Mouse (Mus musculus) midbrain, embryonic 15.5 days (tissue): ENCODE results near the gene Ppp1ca. TPM values are rescaled to one million over a fixed set of nuclear protein-coding genes. Genes with fewer than 3 reads are reported as not detected.

Source experiments
- ATAC-seq: fragments of 200-750 bp; cut with Nextera tagmentation; replicated peaks from 2 replicates; pipeline ENCODE4 v1.8.0; 2017; ENCODE audit warnings: moderate TSS enrichment
- H3K27ac ChIP-seq: fragments of 300-500 bp; sonication (generic); 2 replicates; pipeline ENCODE4 v1.5.1; 2015; ENCODE audit warnings: mild to moderate bottlenecking, inconsistent platforms
- H3K27me3 ChIP-seq: fragments of 300-500 bp; sonication (generic); replicated peaks from 2 replicates; pipeline ENCODE4 v1.6.1; 2015; ENCODE audit warnings: inconsistent platforms
- H3K36me3 ChIP-seq: fragments of 300-500 bp; sonication (generic); replicated peaks from 2 replicates; pipeline ENCODE4 v1.6.1; 2015; ENCODE audit warnings: inconsistent platforms
- H3K4me1 ChIP-seq: fragments of 300-500 bp; sonication (generic); 2 replicates; pipeline ENCODE4 v1.6.1; 2015; ENCODE audit warnings: inconsistent platforms
- H3K4me2 ChIP-seq: fragments of 300-500 bp; sonication (generic); 2 replicates; pipeline ENCODE4 v1.6.1; 2015; ENCODE audit warnings: inconsistent platforms, mild to moderate bottlenecking, moderate library complexity
- H3K4me3 ChIP-seq: fragments of 300-500 bp; sonication (generic); 2 replicates; pipeline ENCODE4 v1.5.1; 2015; ENCODE audit warnings: mild to moderate bottlenecking, inconsistent platforms
- H3K9ac ChIP-seq: fragments of 300-500 bp; sonication (generic); 2 replicates; pipeline ENCODE4 v1.6.1; 2015; ENCODE audit warnings: mild to moderate bottlenecking, inconsistent platforms
- H3K9me3 ChIP-seq: fragments of 300-500 bp; sonication (generic); 2 replicates; pipeline ENCODE4 v1.6.1; 2016; ENCODE audit warnings: inconsistent platforms
- WGBS: fragments of 180-500 bp; shearing (Covaris S2); methylation state at CpG from one replicate; pipeline ENCODE4 v1.1.7; 2015; ENCODE audit warnings: mixed read lengths; 5-methylcytosine and 5-hydroxymethylcytosine counted together
- microRNA-seq: library from miRNA; unstranded; fragments of <30 nt; microRNA quantifications from one replicate; pipeline ENCODE4, GENCODE M21; 2016
- polyA plus RNA-seq: library from polyadenylated mRNA; unstranded; fragments of >200 nt; fragmentation: Nextera tagmentation; extraction: Ambion mirVana; gene quantifications from 2 replicates; pipeline ENCODE4 v1.2.1, GENCODE M21; 2015

The Ppp1ca gene
- polyA plus RNA-seq, 1 experiment from 2014 or later: 537 TPM

DNA sequence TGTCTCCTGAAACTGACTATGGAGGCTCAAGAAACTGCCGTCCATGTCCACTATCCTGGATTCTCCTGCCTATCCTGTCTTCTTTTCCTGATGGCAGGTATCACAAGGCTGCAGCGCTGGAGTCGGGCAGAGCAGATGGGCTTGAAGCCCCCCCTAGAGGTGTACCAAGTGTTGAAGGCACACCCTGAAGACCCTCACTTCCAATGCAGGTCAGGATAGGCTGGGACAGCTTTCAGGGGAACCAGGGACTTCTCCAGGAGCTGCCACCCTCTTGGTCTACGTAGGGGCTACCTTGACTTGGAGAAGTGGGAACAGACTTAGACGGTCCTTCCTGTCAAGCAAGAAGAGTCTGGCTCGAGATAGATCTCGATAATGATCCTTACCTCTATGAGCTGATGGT is 40.8 kb downstream of the Ppp1ca start:
- 83% methylated on average over 7 of the region's 7 CpGs for WGBS

DNA sequence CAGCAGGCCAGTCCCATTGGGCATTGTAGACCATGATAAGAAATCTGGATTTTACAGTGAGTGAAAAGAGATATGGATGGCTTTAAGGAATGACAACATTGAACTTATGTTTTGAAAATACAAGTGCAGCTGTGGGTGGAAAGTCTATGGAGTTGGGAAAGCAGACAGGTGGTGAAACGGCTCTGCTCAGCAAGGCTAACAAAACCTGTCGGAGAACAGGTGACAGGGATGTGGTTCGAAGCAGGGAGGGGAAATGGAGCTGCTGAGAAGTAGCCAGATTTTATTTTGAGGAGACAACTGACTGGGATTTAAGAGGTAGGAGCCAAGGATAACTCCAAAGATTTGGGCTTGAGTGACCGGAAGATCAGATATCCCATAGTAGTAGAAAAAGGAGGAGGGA is 42.7 kb downstream of the Ppp1ca start:
- no peak overlapping the region for H3K4me2 ChIP-seq
- 78% methylated on average over 4 of the region's 4 CpGs for WGBS
- no peaks in the 10 kb centered on the region for H3K36me3 ChIP-seq
- no peak overlapping the region for H3K27ac ChIP-seq
- H3K9ac ChIP-seq: no peak overlapping the region
- ATAC-seq: no peak
- H3K4me3 ChIP-seq: no peak overlapping the region
- H3K27me3 ChIP-seq: peaks cover 3% of the 10 kb centered on the region; the same call in 1 of the 2 replicates
- no peaks in the 10 kb centered on the region for H3K9me3 ChIP-seq
- H3K4me1 ChIP-seq: peaks cover 11% of the 10 kb centered on the region

More for the DNA sequence above, 40.8 kb downstream of the Ppp1ca start:
- ATAC-seq: no peak
- H3K4me1 ChIP-seq: peaks cover 11% of the 10 kb centered on the region
- peak overlapping the region; percentile 79; the same call in 1 of the 2 replicates for H3K27ac ChIP-seq
- no peaks in the 10 kb centered on the region for H3K9me3 ChIP-seq
- peak overlapping the region; percentile 63 for H3K4me3 ChIP-seq
- H3K4me2 ChIP-seq: peak overlapping the region; percentile 84
- peak overlapping the region; percentile 77; the same call in 1 of the 2 replicates for H3K9ac ChIP-seq
- H3K36me3 ChIP-seq: no peaks in the 10 kb centered on the region
- H3K27me3 ChIP-seq: peaks cover 12% of the 10 kb centered on the region; the same call in 1 of the 2 replicates

DNA sequence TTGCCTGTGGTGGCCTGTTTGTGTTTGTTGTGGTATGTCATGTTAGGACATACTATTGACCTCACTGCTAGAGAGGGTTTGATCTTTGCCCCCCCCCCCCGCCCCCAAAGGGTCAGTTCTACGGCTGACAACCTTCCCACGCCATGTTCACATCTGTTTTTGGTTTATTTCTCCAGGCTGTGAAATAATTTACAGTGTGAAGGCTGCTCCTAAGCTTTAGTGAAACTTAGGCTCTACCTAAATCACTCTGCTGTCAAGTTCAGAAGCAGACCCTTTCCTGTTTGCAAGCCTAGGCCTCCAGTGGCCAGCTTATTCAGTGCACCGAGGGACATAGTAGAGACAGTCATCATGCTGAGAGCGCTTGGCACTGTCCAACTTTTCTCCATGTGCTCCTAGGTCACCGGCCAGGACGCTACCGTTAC is 48.4 kb downstream of the Ppp1ca start:
- no peak overlapping the region for H3K9ac ChIP-seq
- 88% methylated on average over 8 of the region's 8 CpGs for WGBS
- no peaks in the 10 kb centered on the region for H3K9me3 ChIP-seq
- H3K27me3 ChIP-seq: no peaks in the 10 kb centered on the region
- H3K36me3 ChIP-seq: no peaks in the 10 kb centered on the region
- H3K27ac ChIP-seq: no peak overlapping the region
- no peak overlapping the region for H3K4me3 ChIP-seq
- H3K4me2 ChIP-seq: no peak overlapping the region
- ATAC-seq: no peak
- no peaks in the 10 kb centered on the region for H3K4me1 ChIP-seq

DNA sequence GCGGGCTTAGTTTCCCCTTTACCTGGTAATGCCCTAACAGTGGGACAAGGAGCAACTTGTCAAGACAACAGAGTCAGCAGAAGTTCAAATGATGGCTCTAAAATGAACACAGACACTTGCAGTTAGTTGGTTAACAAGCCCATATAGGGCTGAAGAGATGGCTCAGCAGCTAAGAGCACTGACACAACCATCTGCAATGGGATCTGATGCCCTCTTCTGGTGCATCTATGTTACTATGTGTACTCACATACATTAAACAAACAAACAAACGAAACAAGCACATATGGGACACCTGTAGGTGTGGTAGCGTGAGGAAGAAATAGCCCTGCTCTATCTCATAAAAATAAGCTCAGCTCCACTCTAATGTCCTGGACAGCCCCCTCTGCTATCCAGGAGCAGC is 50.6 kb downstream of the Ppp1ca start:
- no peak overlapping the region for H3K27ac ChIP-seq
- ATAC-seq: no peak
- H3K9ac ChIP-seq: no peak overlapping the region
- WGBS: 68% methylated on average over 3 of the region's 3 CpGs
- H3K27me3 ChIP-seq: no peaks in the 10 kb centered on the region
- no peaks in the 10 kb centered on the region for H3K36me3 ChIP-seq
- no peaks in the 10 kb centered on the region for H3K4me1 ChIP-seq
- no peak overlapping the region for H3K4me2 ChIP-seq
- H3K9me3 ChIP-seq: no peaks in the 10 kb centered on the region
- H3K4me3 ChIP-seq: no peak overlapping the region

DNA sequence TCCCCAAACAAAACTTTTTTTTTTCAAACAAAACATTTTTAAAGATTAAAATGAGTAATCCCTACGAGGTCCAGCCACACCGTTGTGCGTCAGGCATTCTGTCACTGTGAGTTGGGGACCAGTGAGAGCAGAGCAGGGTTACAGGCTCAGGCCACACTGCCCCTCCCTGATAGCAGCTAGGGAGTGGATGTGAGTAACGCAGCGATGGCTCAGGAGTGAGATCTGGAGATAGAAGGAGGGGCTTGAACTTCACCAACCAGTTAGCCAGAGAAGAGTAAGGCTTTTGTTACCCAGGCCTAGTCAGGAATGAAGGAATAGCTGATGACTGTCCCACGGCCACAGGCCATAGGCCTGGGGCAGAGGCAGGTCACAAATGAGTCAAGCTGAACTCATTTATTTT is 52.9 kb downstream of the Ppp1ca start:
- Histone ChIP-seq H3K9me3 (no peaks in the 10 kb centered on the region), H3K4me2 (no peak overlapping the region), H3K27ac (no peak overlapping the region), H3K27me3 (no peaks in the 10 kb centered on the region; the same call in 1 of the 2 replicates), H3K36me3 (no peaks in the 10 kb centered on the region), H3K4me3 (no peak overlapping the region), H3K9ac (no peak overlapping the region), H3K4me1 (no peaks in the 10 kb centered on the region)
- no peak for ATAC-seq
- 83% methylated on average over 6 of the region's 6 CpGs for WGBS

Small RNA genes within 50 kb of the gene (microRNA-seq; reads per million reads assigned to microRNA genes)
- not detected for gene Gm26115

Other genes starting within 250 kb of the Ppp1ca start
- gene Aldh3b3, start 233.4 kb upstream of the Ppp1ca start, polyA plus RNA-seq: not detected in 2 replicates
- 0.43 and 0.67 TPM in 2 replicates for gene Aldh3b2, start 219.7 kb upstream of the Ppp1ca start, polyA plus RNA-seq
- 1.7 and 2.2 TPM in 2 replicates for gene Acy3, start 205.5 kb upstream of the Ppp1ca start, polyA plus RNA-seq
- gene Tbx10, start 199.3 kb upstream of the Ppp1ca start, polyA plus RNA-seq: not detected in 2 replicates
- gene Nudt8, start 191.5 kb upstream of the Ppp1ca start, polyA plus RNA-seq: 30.6 and 33.4 TPM in 2 replicates
- 6.5 and 8.3 TPM in 2 replicates for gene Gm49405, start 191.4 kb upstream of the Ppp1ca start, polyA plus RNA-seq
- 8.4 and 12.1 TPM in 2 replicates for gene Doc2g, start 188.8 kb upstream of the Ppp1ca start, polyA plus RNA-seq
- 229 and 239 TPM in 2 replicates for gene Ndufv1, start 179.3 kb upstream of the Ppp1ca start, polyA plus RNA-seq
- 513 and 520 TPM in 2 replicates for gene Gstp1, start 154.1 kb upstream of the Ppp1ca start, polyA plus RNA-seq
- 2.7 and 5.6 TPM in 2 replicates for gene Gstp2, start 146.0 kb upstream of the Ppp1ca start, polyA plus RNA-seq
- gene Gstp3, start 132.5 kb upstream of the Ppp1ca start, polyA plus RNA-seq: not detected in 2 replicates
- gene Cabp2, start 110.5 kb upstream of the Ppp1ca start, polyA plus RNA-seq: 0.22 TPM in 1 of 2 replicates, not detected in the other
- gene Cdk2ap2, start 94.9 kb upstream of the Ppp1ca start, polyA plus RNA-seq: 92.3 and 92.9 TPM in 2 replicates
- gene Pitpnm1, start 92.1 kb upstream of the Ppp1ca start, polyA plus RNA-seq: 97.7 and 102 TPM in 2 replicates
- gene Aip, start 66.2 kb upstream of the Ppp1ca start, polyA plus RNA-seq: 99.5 and 101 TPM in 2 replicates
- gene Gpr152, start 52.3 kb upstream of the Ppp1ca start, polyA plus RNA-seq: 0.04 TPM in 1 of 2 replicates, not detected in the other
- gene Cabp4, start 48.0 kb upstream of the Ppp1ca start, polyA plus RNA-seq: 0.22 and 0.28 TPM in 2 replicates
- 127 and 139 TPM in 2 replicates for gene Coro1b, start 43.4 kb upstream of the Ppp1ca start, polyA plus RNA-seq
- 0.26 and 0.96 TPM in 2 replicates for gene Ptprcap, start 38.5 kb upstream of the Ppp1ca start, polyA plus RNA-seq
- 60.1 and 60.7 TPM in 2 replicates for gene Rps6kb2, start 28.7 kb upstream of the Ppp1ca start, polyA plus RNA-seq
- gene Carns1, start 16.6 kb upstream of the Ppp1ca start, polyA plus RNA-seq: 5.9 and 6.9 TPM in 2 replicates
- 0.38 and 0.93 TPM in 2 replicates for gene Tbc1d10c, start 781 bp upstream of the Ppp1ca start, polyA plus RNA-seq
- 23.7 and 24.9 TPM in 2 replicates for gene Rad9a, start 9.6 kb downstream of the Ppp1ca start, polyA plus RNA-seq
- 0.79 and 0.88 TPM in 2 replicates for gene Clcf1, start 22.2 kb downstream of the Ppp1ca start, polyA plus RNA-seq
- gene AC109138.7, start 22.3 kb downstream of the Ppp1ca start, polyA plus RNA-seq: not detected in 2 replicates
- gene Pold4, start 39.8 kb downstream of the Ppp1ca start, polyA plus RNA-seq: 20.4 and 20.6 TPM in 2 replicates
- 12.2 and 16.2 TPM in 2 replicates for gene Ssh3, start 77.1 kb downstream of the Ppp1ca start, polyA plus RNA-seq
- 53.9 and 57.1 TPM in 2 replicates for gene Ankrd13d, start 91.1 kb downstream of the Ppp1ca start, polyA plus RNA-seq
- 28.2 and 29.6 TPM in 2 replicates for gene Grk2, start 114.2 kb downstream of the Ppp1ca start, polyA plus RNA-seq
- gene Kdm2a, start 206.2 kb downstream of the Ppp1ca start, polyA plus RNA-seq: 37.0 and 38.8 TPM in 2 replicates
- gene Rhod, start 247.4 kb downstream of the Ppp1ca start, polyA plus RNA-seq: 5.1 and 5.5 TPM in 2 replicates